Mouse (Mus musculus) heart, embryonic 11.5 days (tissue): ENCODE measurements at regions not wholly inside any gene's neighbourhood (a gene's known extent, or its start where the extent isn't known, plus 50 kb on each side); places are given as distances from the start of the nearest gene placed in this dataset.

Source experiments
- ATAC-seq: fragments of 200-750 bp; cut with Nextera tagmentation; replicated peaks from 2 replicates; pipeline ENCODE4 v1.8.0; 2017; ENCODE audit warnings: moderate library complexity; ENCODE audit not compliant: insufficient number of reproducible peaks, low FRiP score, low TSS enrichment
- H3K27ac ChIP-seq: fragments of 300-500 bp; sonication (generic); 2 replicates; pipeline ENCODE4 v1.5.1; 2014; ENCODE audit warnings: mild to moderate bottlenecking, low read depth, low read length
- H3K27me3 ChIP-seq: fragments of 300-500 bp; sonication (generic); 2 replicates; pipeline ENCODE4 v1.6.1; 2014; ENCODE audit warnings: mild to moderate bottlenecking, low read length, mixed read lengths; ENCODE audit not compliant: control insufficient read depth, insufficient read depth
- H3K36me3 ChIP-seq: fragments of 300-500 bp; sonication (generic); 2 replicates; pipeline ENCODE4 v1.6.1; 2014; ENCODE audit warnings: mild to moderate bottlenecking, low read length, moderate library complexity, mixed read lengths; ENCODE audit not compliant: control insufficient read depth, insufficient read depth
- H3K4me1 ChIP-seq: fragments of 300-500 bp; sonication (generic); 2 replicates; pipeline ENCODE4 v1.6.1; 2014; ENCODE audit warnings: low read length; ENCODE audit not compliant: control insufficient read depth, insufficient read depth
- H3K4me2 ChIP-seq: fragments of 300-500 bp; sonication (generic); 2 replicates; pipeline ENCODE4 v1.6.1; 2014; ENCODE audit warnings: mild to moderate bottlenecking, moderate library complexity
- H3K4me3 ChIP-seq: fragments of 300-500 bp; sonication (generic); 2 replicates; pipeline ENCODE4 v1.5.1; 2014; ENCODE audit warnings: low read depth, low read length
- H3K9ac ChIP-seq: fragments of 300-500 bp; sonication (generic); 2 replicates; pipeline ENCODE4 v1.6.1; 2014; ENCODE audit warnings: mild to moderate bottlenecking, low read depth, low read length, moderate library complexity
- H3K9me3 ChIP-seq: fragments of 300-500 bp; sonication (generic); replicated peaks from 2 replicates; pipeline ENCODE4 v1.6.1; 2016; ENCODE audit warnings: low read length; ENCODE audit not compliant: control insufficient read depth
- WGBS: fragments of 180-500 bp; shearing (Covaris S2); extraction: QIAGEN DNeasy Blood & Tissue Kit; methylation state at CpG from one replicate; pipeline ENCODE4 v1.1.7; 2014; ENCODE audit not compliant: insufficient replicate concordance; 5-methylcytosine and 5-hydroxymethylcytosine counted together

DNA sequence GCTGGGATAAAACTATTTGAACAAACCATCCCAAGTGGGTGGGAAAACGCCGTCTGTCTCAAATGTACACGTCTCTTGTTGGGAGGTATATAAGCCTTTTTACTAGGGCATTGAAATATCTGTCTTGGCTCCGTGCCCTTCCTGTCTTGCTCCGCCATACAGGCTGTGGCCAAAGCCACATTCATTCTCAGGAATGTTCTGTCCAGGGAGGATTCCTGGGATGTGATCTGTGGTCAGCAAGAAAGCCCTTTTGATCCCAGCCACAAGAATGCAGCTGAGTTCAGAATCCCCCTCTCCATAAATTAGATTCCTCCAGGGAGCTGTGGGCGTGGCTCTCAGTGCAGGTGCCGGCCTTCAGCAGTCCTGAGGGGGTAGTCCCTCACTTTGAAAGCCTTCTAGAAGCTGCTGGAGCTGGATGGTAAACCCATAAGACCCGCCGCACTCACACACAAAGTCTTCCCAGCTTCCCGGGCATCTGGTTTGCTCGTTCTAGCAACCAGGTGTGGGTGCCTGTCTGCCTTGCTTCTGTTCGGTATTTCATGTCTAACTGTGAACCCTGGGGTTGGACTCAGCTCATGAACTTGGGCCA lies 125.6 kb upstream of the Cdkn3 start:
- H3K9me3 ChIP-seq: no peaks in the 10 kb centered on the region
- H3K27ac ChIP-seq: no peak overlapping the region
- no peaks in the 10 kb centered on the region for H3K27me3 ChIP-seq
- 74% methylated on average over 12 of the region's 12 CpGs for WGBS
- no peak overlapping the region for H3K4me2 ChIP-seq
- 0 out of 2 replicates have a peak, but pooled peaks cover 4% of the 10 kb centered on the region for H3K4me1 ChIP-seq
- no peaks in the 10 kb centered on the region for H3K36me3 ChIP-seq
- H3K4me3 ChIP-seq: no peak overlapping the region
- no peak overlapping the region for H3K9ac ChIP-seq
- ATAC-seq: no peak

DNA sequence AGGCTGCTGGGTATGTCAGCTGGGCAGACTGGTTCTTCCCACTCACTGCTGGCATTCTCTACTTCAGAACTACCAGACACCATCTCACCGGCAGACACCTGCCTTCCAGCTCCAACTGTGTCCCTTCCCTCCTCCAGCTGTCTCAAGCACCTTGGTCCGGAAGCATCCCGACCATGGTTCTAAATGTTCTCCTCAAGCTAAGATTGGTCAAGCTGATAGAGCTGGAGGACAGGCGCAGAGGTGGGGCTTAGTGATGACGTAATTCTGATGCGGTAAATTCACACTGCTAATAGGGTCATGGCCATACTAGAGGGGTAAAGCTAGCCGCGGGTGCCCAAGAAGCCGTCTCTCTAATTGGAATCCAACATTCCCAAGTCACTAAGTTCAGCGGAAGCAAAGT lies 126.1 kb upstream of the Cdkn3 start:
- Histone ChIP-seq H3K4me2 (no peak overlapping the region), H3K9me3 (no peaks in the 10 kb centered on the region), H3K4me3 (no peak overlapping the region), H3K27me3 (no peaks in the 10 kb centered on the region), H3K9ac (no peak overlapping the region), H3K36me3 (no peaks in the 10 kb centered on the region), H3K27ac (no peak overlapping the region), H3K4me1 (0 out of 2 replicates have a peak, but pooled peaks cover 4% of the 10 kb centered on the region)
- ATAC-seq: no peak
- 85% methylated on average over 10 of the region's 10 CpGs for WGBS

DNA sequence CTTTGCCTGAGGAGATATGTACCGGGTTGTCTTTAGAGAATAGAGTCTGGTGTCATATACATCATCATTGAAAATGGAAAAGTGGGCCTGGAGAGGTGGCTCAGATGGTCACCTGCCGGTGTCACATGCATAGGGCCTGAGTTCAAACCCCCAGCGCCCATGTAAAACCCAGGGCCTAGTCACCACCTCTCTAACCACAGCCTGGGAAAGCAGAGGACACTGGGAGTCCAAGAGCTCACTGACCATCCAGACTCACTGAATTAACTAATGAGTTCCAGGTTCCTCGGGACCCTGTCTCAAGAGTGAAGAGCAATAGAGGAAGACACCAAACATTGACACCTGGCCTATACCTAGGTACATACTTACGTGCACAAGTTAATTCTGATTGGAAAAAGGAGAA lies 132.7 kb upstream of the Cdkn3 start:
- no peak for ATAC-seq
- Histone ChIP-seq H3K9ac (no peak overlapping the region), H3K36me3 (no peaks in the 10 kb centered on the region), H3K27me3 (no peaks in the 10 kb centered on the region), H3K4me2 (no peak overlapping the region), H3K4me3 (no peak overlapping the region), H3K27ac (no peak overlapping the region), H3K9me3 (no peaks in the 10 kb centered on the region), H3K4me1 (peaks cover 11% of the 10 kb centered on the region)
- WGBS: 85% methylated on average over 5 of the region's 5 CpGs

DNA sequence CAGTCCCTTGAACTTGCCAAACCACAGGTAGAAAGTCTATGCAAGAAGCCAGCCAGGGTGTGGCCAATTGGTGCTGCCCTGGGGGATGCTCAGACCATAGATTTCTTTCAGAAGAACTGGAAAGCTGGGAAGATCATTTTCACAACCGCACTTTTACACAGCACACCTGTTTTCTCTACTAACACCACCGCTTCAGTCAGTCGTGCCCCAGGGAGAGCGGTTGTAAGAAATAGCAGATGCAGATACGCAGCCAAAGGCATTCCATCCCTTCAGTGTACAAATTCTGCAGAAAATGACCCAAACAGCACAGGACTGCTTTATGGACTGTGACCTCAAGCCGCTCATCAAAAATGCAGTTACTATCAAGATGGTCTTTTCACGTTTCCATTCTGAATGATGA lies 134.6 kb upstream of the Cdkn3 start:
- no peak overlapping the region for H3K4me2 ChIP-seq
- no peaks in the 10 kb centered on the region for H3K27me3 ChIP-seq
- WGBS: 84% methylated on average over 7 of the region's 7 CpGs
- no peaks in the 10 kb centered on the region for H3K36me3 ChIP-seq
- no peaks in the 10 kb centered on the region for H3K9me3 ChIP-seq
- peaks cover 11% of the 10 kb centered on the region for H3K4me1 ChIP-seq
- no peak overlapping the region for H3K4me3 ChIP-seq
- H3K9ac ChIP-seq: no peak overlapping the region
- no peak overlapping the region for H3K27ac ChIP-seq
- ATAC-seq: no peak

DNA sequence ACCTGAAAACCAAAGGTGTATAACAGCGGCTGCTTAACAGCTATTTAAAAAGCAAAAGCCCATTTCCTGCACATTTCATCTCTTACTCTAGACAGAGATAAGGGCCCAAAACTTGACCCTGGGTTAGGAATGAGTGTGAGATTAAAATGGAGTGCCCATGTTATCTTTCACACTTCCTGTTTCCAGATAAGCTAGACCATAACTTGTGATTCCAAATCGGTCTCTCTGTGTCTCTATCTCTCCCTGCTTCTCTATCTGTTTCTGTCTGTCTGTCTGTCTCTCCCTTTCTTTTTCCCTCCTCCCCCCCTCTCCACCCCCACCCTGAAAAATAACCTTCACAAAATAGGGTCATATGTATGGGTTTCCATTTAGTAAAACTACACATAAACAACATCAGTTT lies 136.7 kb upstream of the Cdkn3 start:
- Histone ChIP-seq H3K4me2 (no peak overlapping the region), H3K27me3 (no peaks in the 10 kb centered on the region), H3K36me3 (no peaks in the 10 kb centered on the region), H3K4me1 (peaks cover 11% of the 10 kb centered on the region), H3K4me3 (no peak overlapping the region), H3K9me3 (no peaks in the 10 kb centered on the region), H3K27ac (no peak overlapping the region), H3K9ac (no peak overlapping the region)
- 8% methylated on average over 2 of the region's 2 CpGs for WGBS
- ATAC-seq: no peak

DNA sequence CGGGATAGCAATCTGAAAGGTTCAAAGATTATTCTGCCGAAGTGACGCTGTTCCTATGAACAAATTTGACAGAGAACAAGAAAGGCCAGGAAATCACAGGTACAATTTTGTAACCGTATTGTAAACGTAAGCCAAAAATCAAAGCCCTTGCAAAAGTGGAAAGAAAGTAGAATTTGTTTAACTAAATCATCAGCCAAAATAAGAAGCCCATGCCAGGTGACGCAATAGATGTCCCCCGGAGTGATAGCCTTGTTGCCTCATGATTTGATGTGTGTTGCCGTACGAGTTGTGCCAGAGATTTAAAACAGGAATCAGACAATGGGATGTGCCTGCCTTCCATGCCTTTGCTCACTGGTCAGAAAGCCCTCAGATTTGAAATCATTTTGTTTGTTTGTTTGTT lies 144.3 kb upstream of the Cdkn3 start:
- no peaks in the 10 kb centered on the region for H3K27me3 ChIP-seq
- WGBS: 84% methylated on average over 9 of the region's 9 CpGs
- H3K9me3 ChIP-seq: no peaks in the 10 kb centered on the region
- no peaks in the 10 kb centered on the region for H3K36me3 ChIP-seq
- no peak for ATAC-seq
- H3K4me1 ChIP-seq: peaks cover 7% of the 10 kb centered on the region
- no peak overlapping the region for H3K4me2 ChIP-seq
- H3K9ac ChIP-seq: no peak overlapping the region
- H3K4me3 ChIP-seq: no peak overlapping the region
- H3K27ac ChIP-seq: no peak overlapping the region

DNA sequence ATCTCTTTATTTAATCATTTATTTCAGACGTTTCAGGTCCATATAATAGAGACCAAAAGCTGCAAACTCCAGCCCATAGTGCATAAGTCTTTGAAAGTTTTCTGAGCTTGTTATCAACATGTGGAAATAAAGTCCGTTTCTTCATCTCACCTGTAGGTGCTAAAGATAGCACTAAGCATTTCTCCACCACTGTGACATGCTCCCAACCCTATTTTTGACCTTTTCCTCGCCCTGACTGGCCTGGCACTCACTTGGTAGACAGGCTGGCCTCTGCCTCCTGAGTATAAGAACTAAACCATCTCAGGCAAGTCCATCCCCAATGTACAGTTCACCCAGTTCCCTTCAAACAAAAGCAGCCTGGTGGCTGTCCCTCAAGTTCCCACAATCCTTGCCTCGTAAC lies 145.4 kb upstream of the Cdkn3 start:
- 59% methylated on average over 4 of the region's 4 CpGs for WGBS

DNA sequence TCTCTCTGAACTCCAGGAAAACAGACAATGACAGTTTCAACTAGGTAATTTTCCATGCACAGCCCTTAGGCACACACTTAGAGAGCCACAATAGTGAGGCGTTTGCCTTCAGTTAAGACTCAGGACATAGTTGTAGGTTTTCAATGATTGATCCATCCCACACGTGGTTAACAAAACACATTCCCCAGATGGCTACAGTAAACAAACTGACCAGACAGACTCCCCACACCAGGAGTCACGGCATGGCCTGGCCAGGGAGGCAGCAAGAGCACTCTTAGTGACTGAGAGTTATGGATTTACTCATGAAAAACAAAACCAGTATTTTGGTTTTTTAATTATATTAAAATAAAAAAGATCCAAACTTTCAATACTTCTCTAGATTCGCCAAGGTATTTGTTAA lies 146.6 kb upstream of the Cdkn3 start:
- WGBS: 32% methylated on average over 4 of the region's 4 CpGs
- Histone ChIP-seq H3K4me3 (no peak overlapping the region), H3K27ac (no peak overlapping the region), H3K4me1 (peaks cover 9% of the 10 kb centered on the region), H3K9me3 (no peaks in the 10 kb centered on the region), H3K9ac (no peak overlapping the region), H3K4me2 (no peak overlapping the region), H3K36me3 (no peaks in the 10 kb centered on the region), H3K27me3 (no peaks in the 10 kb centered on the region)
- no peak for ATAC-seq

More for the DNA sequence above, 145.4 kb upstream of the Cdkn3 start:
- Histone ChIP-seq H3K9me3 (no peaks in the 10 kb centered on the region), H3K4me1 (peaks cover 9% of the 10 kb centered on the region), H3K4me2 (no peak overlapping the region), H3K27ac (no peak overlapping the region), H3K36me3 (no peaks in the 10 kb centered on the region), H3K9ac (no peak overlapping the region), H3K4me3 (no peak overlapping the region), H3K27me3 (no peaks in the 10 kb centered on the region)
- ATAC-seq: no peak

DNA sequence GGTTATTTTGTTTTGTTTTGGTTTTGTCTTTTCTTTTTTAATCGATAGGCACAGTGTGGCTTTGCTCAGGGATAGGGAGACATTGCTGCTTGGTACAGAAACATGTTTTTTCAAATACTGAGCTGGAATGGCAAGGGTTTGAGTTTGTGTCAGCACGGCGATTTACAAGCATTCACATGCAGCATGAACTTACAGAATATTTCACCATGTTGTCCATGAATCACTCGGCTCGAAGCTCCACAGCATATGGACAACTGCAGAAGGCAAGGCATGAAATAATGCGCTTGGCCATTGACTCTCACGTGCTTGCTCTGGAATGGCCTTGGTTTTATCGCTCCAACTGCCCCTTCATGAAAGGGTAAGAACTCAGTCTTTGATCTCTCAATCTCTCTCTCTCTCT lies 147.1 kb upstream of the Cdkn3 start:
- Histone ChIP-seq H3K4me1 (peaks cover 9% of the 10 kb centered on the region), H3K36me3 (no peaks in the 10 kb centered on the region), H3K9ac (no peak overlapping the region), H3K9me3 (no peaks in the 10 kb centered on the region), H3K27me3 (no peaks in the 10 kb centered on the region), H3K4me2 (no peak overlapping the region), H3K4me3 (no peak overlapping the region), H3K27ac (no peak overlapping the region)
- no peak for ATAC-seq
- 58% methylated on average over 8 of the region's 8 CpGs for WGBS
